Mouse (Mus musculus) granulocyte monocyte progenitor cell, adult 5-6 weeks (primary cell): ENCODE data around the gene Gm10722. TPM values are rescaled to one million over a fixed set of nuclear protein-coding genes. Genes with fewer than 3 reads are reported as not detected.
"Not testable (repeated sequence)": the region's sequence is repeated elsewhere in the genome, so short reads cannot be mapped to it uniquely, and the experiment has no call there.

Source experiments
- ATAC-seq: replicated peaks from 2 replicates; pipeline ENCODE4 v1.8.0; 2016; ENCODE audit warnings: mild to moderate bottlenecking, moderate TSS enrichment, inconsistent platforms; ENCODE audit not compliant: poor library complexity, severe bottlenecking
- total RNA-seq, 2 experiments: library from RNA; stranded (forward) in 1 of 2; stranded (reverse) in 1 of 2; fragments of 200-712, 200-1000 nt in 1 of 2; fragments of >200 nt in 1 of 2; fragmentation: Nextera tagmentation in 1 of 2; gene quantifications; 2 replicates each; pipeline ENCODE4 v1.2.3; 2014 to 2017

Gene Gm10722
- total RNA-seq, 2 experiments from 2014 or later = not detected

DNA sequence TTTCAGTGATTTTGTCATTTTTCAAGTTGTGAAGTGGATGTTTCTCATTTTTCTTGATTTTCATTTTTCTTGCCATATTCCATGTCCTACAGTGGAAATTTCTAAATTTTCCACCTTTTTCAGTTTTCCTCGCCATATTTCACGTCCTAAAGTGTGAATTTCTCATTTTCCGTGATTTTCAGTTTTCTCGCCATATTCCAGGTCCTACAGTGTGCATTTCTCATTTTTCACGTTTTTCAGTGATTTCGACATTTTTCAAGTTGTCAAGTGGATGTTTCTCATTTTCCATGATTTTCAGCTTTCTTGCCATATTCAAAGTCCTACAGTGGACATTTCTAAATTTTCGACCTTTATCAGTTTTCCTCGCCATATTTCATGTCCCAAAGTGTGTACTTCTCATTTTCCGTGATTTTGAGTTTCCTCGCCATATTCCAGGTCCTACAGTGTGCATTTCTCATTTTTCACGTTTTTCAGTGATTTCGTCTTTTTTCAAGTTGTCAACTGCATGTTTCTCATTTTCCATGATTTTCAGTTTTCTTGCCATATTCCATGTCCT, 24.3 kb downstream of the Gm10722 start, which contains the start of gene Gm10717:
Gene Gm10717, plus strand, starts transcription at position 506 of the 556 bp plus-strand sequence.
- not testable (repeated sequence) for ATAC-seq

DNA sequence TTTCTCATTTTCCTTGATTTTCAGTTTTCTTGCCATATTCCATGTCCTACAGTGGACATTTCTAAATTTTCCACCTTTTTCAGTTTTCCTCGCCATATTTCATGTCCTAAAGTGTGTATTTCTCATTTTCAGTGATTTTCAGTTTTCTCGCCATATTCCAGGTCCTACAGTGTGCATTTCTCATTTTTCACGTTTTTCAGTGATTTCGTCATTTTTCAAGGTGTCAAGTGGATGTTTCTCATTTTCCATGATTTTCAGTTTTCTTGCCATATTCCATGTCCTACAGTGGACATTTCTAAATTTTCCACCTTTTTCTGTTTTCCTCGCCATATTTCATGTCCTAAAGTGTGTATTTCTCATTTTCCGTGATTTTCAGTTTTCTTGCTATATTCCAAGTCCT, 24.9 kb downstream of the Gm10722 start:
- not testable (repeated sequence) for ATAC-seq

DNA sequence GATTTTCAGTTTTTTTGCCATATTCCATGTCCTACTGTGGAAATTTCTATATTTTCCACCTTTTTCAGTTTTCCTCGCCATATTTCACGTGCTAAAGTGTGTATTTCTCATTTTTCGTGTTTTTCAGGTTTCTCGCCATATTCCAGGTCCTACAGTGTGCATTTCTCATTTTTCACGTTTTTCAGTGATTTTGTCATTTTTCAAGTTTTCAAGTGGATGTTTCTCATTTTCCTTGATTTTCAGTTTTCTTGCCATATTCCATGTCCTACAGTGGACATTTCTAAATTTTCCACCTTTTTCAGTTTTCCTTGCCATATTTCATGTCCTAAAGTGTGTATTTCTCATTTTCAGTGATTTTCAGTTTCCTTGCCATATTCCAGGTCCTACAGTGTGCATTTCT, 25.4 kb downstream of the Gm10722 start:
- not testable (repeated sequence) for ATAC-seq

DNA sequence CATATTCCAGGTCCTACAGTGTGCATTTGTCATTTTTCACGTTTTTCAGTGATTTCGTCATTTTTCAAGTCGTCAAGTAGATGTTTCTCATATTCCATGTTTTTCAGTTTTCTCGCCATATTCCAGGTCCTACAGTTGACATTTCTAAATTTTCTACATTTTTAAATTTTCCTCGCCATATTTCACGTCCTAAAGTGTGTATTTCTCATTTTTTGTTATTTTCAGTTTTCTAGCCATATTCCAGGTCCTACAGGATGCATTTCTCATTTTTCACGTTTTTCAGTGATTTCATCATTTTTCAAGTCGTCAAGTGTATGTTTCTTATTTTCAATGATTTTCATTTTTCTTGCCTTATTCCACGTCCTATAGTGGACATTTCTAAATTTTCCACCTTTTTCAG, 26.0 kb downstream of the Gm10722 start:
- ATAC-seq = not testable (repeated sequence)

DNA sequence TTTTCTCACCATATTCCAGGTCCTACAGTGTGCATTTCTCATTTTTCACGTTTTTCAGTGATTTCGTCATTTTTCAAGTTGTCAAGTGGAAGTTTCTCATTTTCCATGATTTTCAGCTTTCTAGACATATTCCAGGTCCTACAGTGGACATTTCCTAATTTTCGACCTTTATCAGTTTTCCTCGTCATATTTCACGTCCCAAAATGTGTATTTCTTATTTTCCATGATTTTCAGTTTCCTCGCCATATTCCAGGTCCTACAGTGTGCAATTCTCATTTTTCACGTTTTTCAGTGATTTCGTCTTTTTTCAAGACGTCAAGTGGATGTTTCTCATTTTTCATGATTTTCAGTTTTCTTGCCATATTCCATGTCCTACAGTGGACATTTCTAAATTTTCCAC, 26.5 kb downstream of the Gm10722 start:
- not testable (repeated sequence) for ATAC-seq

DNA sequence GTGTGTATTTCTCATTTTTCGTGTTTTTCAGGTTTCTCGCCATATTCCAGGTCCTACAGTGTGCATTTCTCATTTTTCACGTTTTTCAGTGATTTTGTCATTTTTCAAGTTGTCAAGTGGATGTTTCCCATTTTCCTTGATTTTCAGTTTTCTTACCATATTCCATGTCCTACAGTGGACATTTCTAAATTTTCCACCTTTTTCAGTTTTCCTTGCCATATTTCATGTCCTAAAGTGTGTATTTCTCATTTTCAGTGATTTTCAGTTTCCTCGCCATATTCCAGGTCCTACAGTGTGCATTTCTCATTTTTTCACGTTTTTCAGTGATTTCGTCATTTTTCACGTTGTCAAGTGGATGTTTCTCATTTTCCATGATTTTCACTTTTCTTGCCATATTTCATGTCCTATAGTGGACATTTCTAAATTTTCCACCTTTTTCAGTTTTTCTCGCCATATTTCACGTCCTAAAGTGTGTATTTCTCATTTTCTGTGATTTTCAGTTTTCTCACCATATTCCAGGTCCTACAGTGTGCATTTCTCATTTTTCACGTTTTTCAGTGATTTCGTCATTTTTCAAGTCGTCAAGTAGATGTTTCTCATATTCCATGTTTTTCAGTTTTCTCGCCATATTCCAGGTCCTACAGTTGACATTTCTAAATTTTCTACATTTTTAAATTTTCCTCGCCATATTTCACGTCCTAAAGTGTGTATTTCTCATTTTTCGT, 28.7 kb downstream of the Gm10722 start:
- ATAC-seq = not testable (repeated sequence)

DNA sequence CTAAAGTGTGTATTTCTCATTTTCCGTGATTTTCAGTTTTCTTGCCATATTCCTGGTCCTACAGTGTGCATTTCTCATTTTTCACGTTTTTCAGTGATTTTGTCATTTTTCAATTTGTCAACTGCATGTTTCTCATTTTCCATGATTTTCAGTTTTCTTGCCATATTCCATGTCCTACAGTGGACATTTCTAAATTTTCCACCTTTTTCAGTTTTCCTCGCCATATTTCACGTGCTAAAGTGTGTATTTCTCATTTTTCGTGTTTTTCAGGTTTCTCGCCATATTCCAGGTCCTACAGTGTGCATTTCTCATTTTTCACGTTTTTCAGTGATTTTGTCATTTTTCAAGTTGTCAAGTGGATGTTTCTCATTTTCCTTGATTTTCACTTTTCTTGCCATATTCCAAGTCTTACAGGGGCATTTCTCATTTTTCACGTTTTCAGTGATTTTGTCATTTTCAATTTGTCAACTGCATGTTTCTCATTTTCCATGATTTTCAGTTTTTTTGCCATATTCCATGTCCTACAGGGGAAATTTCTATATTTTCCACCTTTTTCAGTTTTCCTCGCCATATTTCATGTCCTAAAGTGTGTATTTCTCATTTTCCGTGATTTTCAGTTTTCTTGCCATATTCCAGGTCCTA, 30.1 kb downstream of the Gm10722 start:
- not testable (repeated sequence) for ATAC-seq

DNA sequence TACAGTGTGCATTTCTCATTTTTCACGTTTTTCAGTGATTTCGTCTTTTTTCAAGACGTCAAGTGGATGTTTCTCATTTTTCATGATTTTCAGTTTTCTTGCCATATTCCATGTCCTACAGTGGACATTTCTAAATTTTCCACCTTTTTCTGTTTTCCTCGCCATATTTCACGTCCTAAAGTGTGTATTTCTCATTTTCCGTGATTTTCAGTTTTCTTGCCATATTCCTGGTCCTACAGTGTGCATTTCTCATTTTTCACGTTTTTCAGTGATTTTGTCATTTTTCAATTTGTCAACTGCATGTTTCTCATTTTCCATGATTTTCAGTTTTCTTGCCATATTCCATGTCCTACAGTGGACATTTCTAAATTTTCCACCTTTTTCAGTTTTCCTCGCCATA, 33.6 kb downstream of the Gm10722 start, which contains the start of gene Gm17535:
Gene Gm17535, plus strand, starts transcription at position 301 of the 400 bp plus-strand sequence.
- ATAC-seq = not testable (repeated sequence)

DNA sequence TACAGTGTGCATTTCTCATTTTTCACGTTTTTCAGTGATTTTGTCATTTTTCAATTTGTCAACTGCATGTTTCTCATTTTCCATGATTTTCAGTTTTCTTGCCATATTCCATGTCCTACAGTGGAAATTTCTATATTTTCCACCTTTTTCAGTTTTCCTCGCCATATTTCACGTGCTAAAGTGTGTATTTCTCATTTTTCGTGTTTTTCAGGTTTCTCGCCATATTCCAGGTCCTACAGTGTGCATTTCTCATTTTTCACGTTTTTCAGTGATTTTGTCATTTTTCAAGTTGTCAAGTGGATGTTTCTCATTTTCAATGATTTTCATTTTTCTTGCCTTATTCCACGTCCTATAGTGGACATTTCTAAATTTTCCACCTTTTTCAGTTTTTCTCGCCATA, 35.9 kb downstream of the Gm10722 start, which contains the start of gene Gm10715:
Gene Gm10715, plus strand, starts transcription at position 301 of the 400 bp plus-strand sequence.
- ATAC-seq = not testable (repeated sequence)

DNA sequence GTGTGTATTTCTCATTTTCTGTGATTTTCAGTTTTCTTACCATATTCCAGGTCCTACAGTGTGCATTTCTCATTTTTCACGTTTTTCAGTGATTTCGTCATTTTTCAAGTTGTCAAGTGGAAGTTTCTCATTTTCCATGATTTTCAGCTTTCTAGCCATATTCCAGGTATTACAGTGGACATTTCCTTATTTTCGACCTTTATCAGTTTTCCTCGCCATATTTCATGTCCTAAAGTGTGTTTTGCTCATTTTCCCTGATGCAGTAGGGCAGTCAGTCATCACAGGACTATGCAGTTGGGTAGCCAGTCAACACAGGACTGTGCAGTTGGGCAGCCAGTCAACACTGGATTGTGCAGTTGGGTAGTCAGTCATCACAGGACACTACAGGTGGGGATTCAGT, 37.4 kb downstream of the Gm10722 start:
- not testable (repeated sequence) for ATAC-seq

Other genes starting within 250 kb of the Gm10722 start
- gene Gm11168, start 2.4 kb downstream of the Gm10722 start, total RNA-seq (2014; fragmentation: Nextera tagmentation) = not detected in 2 replicates
- gene Gm11168, start 2.4 kb downstream of the Gm10722 start, total RNA-seq (2017) = not detected in 2 replicates
- gene Gm10721, start 12.2 kb downstream of the Gm10722 start, total RNA-seq (2014; fragmentation: Nextera tagmentation) = 0.80 TPM in 1 of 2 replicates, not detected in the other
- gene Gm10721, start 12.2 kb downstream of the Gm10722 start, total RNA-seq (2017) = not detected in 2 replicates
- not detected in 2 replicates for gene Gm10720, start 14.7 kb downstream of the Gm10722 start, total RNA-seq (2014; fragmentation: Nextera tagmentation)
- not detected in 2 replicates for gene Gm10720, start 14.7 kb downstream of the Gm10722 start, total RNA-seq (2017)
- gene Gm10719, start 16.5 kb downstream of the Gm10722 start, total RNA-seq (2014; fragmentation: Nextera tagmentation) = 1.2 and 4.6 TPM in 2 replicates
- gene Gm10719, start 16.5 kb downstream of the Gm10722 start, total RNA-seq (2017) = not detected in 2 replicates
- 4.0 TPM in 1 of 2 replicates, not detected in the other for gene Gm10718, start 22.6 kb downstream of the Gm10722 start, total RNA-seq (2014; fragmentation: Nextera tagmentation)
- gene Gm10718, start 22.6 kb downstream of the Gm10722 start, total RNA-seq (2017) = not detected in 2 replicates
- 2.0 TPM in 1 of 2 replicates, not detected in the other for gene Gm10717, start 24.5 kb downstream of the Gm10722 start, total RNA-seq (2014; fragmentation: Nextera tagmentation)
- not detected in 2 replicates for gene Gm10717, start 24.5 kb downstream of the Gm10722 start, total RNA-seq (2017)
- not detected in 2 replicates for gene Gm17535, start 33.7 kb downstream of the Gm10722 start, total RNA-seq (2014; fragmentation: Nextera tagmentation)
- not detected in 2 replicates for gene Gm17535, start 33.7 kb downstream of the Gm10722 start, total RNA-seq (2017)
- 1.1 TPM in 1 of 2 replicates, not detected in the other for gene Gm10715, start 36.0 kb downstream of the Gm10722 start, total RNA-seq (2014; fragmentation: Nextera tagmentation)
- gene Gm10715, start 36.0 kb downstream of the Gm10722 start, total RNA-seq (2017) = not detected in 2 replicates